Mouse (Mus musculus) MN1 (cell line): ENCODE measurements around the gene B3galt4.

Experiments used
- DNase-seq: peaks from one replicate; pipeline ENCODE4 v3.0.0-alpha.2; 2016; ENCODE audit warnings: low spot score

B3galt4 gene

DNA sequence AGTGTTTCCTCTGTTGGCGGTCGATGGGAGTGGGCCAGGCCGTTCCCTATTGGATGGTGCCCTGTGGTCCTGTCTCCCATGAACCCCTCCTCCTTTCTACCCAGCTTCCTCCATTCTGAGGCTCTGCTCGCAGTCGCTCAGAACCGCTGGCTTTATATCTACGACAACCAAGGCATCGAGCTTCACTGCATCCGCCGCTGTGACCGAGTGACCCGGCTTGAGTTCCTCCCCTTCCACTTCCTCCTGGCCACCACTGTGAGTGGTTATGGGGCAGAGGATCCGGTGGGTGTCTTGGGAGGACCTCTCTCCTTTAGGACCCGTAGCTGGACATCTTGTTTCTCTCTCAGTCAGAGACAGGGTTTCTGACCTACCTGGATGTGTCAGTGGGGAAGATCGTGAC is 7.8 kb downstream of the B3galt4 start:
- no peak for DNase-seq

DNA sequence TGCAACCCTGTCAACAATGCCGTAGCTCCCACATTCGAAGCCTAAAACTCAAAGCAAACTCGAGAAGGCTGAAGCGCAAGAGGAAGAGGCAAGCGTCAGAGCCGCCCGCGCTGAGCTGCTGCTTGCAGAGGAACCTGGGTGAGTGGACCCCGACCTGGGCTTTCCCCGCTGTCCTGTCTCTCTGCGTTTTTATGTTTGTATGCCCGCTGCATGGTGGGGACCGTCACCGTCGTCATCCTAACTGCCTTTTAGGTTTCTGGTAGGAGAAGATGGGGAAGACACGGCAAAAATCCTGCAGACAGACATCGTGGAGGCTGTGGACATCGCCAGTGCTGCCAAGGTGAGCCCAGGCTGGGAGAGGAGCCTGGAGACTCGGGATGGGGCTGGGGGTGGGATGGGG is 9.9 kb downstream of the B3galt4 start:
- no peak for DNase-seq

DNA sequence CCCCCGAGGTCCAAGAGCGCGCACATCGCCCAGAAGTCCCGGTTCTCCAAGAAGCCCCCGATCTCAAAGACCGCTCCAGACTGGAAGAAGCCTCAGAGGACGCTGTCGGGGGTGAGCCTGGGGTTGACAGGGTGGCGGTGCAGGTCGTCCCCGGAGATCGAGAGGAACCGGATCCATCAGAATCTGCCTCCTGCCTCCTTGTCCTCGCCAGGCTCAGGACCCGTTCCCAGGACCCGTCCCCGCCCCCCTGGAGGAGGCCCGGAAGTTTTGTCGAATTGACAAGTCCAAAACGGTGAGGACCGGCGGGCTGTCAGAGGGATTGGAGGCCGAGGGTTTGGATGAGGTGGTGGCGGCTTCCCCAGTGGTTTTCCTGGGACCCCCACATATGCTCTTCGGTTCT is 10.3 kb downstream of the B3galt4 start:
- DNase-seq = peak; percentile 65

DNA sequence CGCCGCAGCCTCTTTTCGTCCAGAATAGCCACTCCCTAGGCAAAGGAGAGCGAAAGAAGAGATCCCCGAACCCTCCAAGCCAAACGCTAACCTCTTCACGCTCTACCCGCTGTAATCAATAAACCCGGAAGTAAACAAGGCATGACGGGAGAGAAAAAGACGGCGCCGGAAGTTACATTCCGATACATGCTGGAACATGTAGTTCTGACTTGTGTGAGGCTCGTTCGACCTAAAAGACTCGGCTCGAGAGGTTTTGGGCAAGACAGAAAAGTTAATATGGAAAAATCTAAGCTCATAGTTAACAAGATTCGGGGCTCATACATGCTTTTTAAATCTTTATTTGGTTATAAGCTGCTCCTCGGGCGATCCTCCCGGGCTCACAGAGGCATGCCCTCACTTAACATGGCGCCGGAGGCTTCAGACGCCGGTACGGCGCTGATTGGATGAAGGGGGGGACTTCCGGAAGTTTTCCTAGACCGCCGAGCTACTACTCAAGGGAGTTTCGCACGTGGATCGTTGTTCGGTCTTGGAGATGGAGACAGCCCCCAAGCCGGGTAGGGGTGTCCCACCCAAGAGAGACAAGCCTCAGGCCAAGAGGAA is 11.0 kb downstream of the B3galt4 start, which contains the start of the genes Pfdn6 and Wdr46:
Gene Pfdn6 (minus strand): TSS at position 138 of the 600 bp plus-strand sequence.
Gene Wdr46 (plus strand): TSS at position 455 of the 600 bp plus-strand sequence.
- DNase-seq = peak; percentile 92

DNA sequence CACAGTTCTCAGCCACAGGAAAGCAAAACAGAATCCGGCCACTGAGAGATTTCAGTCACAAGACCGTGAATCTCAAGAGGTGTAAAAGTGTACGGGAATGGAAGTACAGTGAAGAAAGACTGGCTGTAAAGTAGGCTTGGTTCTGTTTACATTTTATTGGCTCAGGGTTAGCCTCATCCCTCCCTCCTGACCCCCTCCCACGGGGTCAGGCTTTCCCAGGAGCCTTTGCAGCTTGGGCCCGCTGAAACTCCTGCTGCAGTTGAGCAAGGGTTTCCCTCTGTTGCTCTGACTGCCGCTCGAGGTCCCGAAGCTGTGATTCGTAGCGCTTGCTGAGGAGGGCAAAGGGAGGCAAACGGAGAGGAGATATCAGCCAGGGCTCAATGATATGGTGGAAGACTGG is 12.5 kb downstream of the B3galt4 start:
- no peak for DNase-seq

DNA sequence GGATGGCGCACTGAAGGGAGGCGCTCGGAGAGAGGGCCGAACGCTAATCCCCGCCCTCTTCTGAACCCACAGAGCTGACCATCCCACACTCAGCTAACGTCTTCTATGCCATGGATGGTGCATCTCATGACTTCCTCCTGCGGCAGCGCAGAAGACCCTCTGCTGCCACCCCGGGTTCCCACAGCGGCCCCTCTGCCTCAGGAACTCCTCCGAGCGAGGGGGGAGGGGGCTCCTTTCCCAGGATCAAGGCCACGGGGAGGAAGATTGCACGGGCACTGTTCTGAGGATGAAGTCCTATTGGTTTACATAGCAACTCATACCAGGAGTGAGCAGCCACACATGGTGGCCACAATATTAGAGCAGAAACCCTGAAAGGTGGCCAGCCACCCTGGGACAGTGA is 14.3 kb downstream of the B3galt4 start:
- DNase-seq = no peak

DNA sequence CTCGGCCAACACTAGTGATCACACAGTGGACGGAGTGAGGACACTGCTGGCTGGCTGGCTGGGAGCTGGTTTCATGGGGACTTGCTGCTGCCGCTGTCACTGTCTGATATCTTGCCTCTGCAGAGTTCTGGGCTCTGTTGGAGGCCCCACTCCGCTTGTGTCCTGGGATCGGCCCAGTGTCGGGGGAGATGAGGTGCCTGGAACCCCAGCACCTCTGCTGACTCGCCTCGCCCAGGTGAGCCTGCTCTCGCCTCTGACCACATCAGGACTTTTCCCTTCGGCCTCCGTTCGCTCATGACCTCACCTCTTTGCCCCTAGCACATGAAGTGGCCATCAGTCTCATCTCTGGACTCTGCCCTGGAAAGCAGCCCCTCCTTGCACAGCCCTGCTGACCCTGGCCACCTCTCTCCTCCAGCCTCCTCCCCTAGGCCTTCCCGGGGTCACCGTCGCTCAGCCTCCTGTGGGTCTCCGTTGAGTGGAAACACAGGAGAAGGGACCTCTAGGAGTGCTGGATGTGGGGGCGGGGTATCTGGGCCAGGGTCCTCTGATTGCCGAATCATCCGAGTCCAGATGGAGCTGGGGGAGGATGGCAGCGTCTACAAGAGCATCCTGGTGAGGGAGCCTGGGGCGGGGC is 15.7 kb downstream of the B3galt4 start:
- no peak for DNase-seq

DNA sequence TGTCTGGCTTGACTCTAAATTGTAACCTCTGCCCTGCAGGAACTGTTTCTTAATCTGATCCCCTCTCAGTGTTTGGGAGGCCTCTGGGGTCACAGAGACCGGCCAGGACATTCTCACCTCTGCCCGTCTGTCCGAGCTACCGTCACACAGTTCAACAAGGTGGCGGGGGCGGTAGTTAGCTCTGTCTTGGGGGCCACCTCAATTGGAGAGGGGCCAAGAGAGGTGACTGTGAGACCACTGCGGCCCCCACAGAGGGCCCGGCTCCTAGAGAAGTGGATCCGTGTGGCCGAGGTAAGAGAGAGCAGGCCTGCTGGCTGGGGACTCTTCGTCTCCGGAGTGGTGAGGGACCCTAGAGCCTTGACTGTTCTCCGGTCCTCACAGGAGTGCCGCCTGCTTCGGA is 18.3 kb downstream of the B3galt4 start:
- DNase-seq = no peak

DNA sequence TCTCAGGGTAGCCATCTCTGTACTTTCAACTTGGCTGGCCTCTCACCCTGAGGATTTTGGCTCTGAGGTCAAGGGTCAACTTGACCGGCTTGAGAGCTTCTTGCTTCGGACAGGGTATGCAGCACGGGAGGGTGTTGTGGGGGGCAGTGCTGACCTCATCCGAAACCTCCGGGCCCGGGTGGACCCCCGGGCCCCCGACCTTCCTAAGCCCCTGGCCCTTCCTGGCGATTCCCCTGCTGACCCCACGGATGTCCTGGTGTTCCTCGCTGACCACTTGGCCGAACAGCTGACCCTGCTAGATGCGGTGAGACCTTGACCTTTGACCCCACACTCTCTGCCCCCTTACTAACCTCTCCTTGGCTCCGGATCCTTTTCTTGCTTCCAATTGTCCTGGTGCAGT is 18.8 kb downstream of the B3galt4 start:
- DNase-seq = no peak

DNA sequence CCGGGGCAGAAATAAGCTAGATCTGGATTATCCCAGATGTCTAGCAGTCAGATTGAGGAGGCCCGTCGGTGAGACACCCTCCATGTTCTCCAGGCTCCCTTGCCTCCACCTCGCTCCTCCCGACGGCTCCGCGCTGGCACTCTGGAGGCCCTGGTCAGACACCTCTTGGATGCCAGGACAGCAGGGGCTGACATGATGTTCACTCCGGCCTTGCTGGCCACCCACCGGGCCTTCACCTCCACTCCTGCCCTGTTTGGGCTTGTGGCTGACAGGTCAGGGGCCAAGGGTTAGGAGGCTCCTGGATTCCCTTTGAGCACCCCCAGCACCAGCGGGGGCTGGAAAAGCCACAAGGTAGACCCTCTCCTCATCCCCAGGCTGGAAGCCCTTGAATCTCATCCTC is 19.3 kb downstream of the B3galt4 start:
- DNase-seq = no peak

DNA sequence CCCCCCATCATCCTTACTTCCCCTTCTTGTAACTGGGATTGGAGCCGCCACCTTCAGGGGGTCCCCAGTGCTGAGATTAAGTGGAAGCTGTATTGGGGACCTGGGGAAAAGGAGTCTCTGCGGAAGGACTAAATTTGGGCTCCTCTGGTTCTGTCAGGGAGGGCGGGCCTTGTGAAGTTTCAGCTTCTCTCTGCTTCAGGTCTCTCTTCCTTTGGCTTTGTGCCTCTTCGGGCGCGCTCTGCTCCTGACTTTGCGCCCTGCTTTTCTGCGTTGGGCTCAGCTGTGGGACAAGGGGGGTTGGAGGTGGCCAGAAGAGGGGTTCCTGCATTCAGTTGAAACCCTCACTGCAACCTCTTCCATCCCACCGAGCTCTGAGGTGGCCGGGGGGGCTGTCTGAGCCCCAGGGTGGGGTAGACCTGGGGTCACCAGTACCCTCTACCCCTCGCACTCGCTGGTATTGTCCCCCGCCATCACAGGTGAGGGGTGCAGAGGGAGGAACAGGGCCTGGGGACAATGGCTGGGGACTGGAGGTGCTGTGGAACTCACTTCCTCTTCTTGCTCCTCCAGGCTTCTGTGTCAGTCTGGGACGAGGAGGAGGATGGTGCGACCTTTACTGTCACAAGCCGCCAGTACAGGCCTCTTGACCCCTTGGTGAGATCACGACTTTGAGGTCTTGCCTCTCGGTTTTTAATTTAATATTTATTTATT is 20.0 kb downstream of the B3galt4 start:
- no peak for DNase-seq

DNA sequence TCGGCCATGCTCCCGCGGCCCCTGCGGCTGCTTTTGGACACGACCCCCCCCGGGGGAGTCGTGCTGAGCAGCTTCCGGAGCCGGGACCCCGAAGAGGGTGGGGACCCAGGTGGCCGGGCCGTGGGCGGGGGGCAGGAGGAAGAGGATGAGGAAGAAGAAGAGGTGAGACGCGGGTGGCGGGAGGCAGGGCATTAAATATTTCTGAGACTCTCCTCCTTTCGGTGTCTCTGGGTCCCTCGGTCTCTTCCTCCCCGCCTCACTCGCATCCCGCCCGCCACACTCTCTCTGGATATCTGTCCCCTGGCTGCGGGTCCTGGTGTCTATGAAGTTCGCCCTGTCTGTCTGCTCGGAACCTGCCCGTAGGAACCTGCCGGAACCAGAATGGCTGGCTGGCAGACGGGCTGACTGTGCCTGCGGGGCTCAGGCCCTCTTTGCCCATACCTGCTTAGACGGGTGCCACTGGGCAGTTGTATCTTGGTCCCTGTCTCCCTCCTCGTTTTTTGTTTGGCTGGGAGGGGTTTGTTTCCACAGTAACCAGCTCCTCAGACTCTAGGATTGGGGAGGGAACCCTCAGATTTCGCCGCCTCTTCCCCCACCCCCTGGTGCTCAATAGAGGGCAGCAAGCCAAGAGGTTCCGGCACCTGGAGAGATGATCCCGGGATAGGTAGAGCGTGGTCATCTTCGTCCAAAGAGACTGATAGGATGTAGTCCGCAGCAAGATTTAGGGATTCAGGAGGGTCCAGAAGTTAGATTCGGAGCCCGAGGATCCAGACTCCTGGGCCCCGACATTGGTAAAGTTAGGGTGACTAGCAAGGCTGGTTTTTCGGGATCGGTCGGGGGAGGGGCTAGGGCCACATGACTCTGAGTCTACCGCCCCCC is 20.8 kb downstream of the B3galt4 start:
- DNase-seq = peak; percentile 67

DNA sequence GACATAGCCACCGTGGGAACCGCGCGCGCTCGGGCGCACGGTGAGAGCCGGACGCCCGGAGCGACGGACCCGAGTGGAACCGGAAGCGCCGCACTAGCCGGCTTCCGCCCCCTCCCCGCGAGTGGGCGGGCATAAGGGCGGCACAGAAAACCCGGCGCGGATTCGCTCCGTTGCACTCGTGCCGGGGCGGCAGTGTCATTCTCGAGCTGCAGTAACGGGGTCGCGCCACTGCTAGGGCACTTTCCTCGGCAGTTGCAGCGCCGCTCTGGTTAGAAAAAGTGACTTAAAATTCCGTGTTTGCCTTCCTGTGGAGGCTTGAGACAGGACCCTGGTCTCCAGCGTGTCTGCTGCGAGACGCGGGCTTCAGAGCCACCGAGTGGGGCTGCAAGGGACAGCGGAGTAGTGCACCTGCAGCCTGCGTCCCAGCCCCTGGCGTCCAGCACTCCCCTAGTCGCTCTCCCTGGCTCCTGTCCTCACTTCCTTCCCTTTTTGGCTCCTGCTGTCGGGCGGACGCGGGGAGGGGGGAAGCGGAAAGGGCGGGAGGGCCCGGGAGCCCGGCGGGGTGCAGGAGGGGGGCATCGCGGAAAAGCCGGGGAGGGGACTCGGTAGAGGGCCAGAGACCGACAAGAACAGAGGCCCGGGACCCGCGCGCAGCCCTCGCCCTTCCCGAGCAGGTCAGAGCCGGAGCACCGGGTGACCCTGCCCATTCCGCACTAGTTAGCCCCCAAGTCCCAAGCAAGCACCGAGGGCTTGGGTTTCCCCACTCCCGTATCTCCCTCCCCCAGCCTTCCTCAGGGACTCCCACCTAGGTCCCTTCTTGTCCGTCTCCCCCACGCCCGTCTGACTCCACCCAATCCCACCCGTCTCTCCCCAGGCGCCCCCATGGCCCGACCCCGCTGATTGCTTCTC is 21.7 kb downstream of the B3galt4 start, which contains the start of gene Rgl2:
Gene Rgl2 (plus strand): TSS at position 173 of the 909 bp plus-strand sequence.
- DNase-seq = peak; percentile 98

DNA sequence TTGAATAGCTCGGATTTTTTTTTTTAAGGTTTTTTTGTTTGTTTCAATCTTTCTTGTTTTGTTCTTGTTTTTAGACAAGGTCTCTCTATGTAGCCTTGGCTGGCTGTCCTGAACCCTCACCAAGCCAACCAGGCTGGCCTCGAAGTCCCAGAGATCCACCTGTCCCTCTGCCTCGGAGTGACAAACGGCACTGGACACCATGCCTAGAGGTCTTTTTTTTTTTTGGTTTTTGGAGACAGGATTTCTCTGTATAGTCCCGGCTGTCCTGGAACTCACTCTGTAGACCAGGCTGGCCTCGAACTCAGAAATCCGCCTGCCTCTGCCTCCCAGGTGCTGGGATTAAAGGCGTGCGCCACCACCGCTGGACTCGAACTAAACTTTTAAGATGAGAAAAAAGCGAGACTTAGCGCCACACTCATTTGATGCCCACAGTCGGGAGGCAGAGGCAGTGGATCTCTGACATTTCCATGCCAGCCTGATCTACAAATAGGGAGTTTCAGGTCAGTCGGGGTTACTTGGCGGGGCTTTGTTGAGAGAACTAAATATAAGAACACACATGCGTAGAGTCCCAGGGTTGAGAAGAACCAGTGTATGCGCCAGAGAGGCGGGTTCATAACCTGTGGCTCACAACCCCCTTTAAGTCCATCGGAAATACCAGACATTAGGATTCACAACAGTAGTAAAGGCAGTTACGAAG is 22.9 kb downstream of the B3galt4 start:
- no peak for DNase-seq

DNA sequence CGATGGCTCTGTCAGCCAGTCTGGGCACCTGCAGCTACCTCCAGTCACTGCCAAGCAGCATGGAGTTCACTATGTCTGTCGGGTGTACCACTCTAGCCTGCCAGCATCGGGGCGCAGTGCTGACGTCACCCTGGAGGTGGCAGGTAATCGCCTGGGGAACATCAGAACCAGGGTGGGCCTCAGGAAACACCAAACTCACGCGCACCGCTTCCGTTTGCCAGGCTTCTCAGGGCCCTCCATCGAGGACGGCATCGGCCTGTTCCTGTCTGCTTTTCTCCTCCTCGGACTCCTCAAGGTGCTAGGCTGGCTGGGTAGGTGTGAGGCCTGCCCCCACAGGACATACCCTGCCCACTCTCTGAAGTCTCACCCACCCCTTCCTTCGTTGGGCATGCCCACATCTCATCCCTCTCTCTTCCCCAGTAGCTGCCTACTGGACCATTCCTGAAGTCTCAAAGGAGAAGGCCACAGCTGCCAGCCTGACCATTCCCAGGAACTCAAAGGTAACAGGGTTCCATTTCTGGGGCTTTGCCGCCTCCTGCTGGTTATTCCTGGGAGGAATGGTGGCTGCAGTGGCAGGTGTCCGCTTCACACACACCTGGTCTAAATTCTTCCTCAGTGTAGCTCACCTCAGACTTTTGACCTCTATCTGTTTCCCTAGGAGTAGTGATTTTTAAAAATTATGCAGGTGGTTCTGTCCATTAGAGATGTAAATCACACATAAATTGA is 24.9 kb downstream of the B3galt4 start:
- no peak for DNase-seq

DNA sequence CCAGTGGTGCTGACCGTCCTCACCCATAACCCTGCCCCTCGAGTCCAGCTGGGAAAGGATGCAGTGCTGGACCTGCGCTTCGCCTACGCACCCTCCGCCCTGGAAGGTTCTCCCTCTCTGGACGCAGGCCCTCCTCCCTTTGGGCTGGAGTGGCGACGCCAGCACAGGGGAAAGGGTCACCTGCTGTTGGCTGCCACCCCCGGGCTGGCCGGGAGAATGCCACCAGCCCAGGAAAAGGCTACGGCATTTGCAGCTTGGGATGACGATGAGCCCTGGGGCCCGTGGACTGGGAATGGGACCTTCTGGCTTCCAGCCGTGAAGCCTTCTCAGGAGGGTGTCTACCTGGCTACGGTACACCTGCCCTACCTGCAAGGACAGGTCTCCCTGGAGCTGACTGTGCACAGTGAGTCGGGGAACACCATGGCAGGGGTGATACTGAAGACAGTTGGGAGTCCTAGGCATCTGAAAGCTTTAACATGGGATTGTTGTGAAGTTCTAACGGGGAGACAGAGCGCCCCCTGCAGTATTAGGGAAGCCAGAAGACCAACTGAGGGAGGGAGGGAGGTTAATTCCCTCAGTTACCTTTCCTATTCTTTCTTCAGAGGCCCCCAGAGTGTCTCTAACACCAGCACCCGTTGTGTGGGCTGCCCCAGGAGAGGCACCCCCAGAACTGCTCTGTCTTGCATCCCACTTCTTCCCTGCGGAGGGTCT is 25.7 kb downstream of the B3galt4 start:
- DNase-seq = no peak

DNA sequence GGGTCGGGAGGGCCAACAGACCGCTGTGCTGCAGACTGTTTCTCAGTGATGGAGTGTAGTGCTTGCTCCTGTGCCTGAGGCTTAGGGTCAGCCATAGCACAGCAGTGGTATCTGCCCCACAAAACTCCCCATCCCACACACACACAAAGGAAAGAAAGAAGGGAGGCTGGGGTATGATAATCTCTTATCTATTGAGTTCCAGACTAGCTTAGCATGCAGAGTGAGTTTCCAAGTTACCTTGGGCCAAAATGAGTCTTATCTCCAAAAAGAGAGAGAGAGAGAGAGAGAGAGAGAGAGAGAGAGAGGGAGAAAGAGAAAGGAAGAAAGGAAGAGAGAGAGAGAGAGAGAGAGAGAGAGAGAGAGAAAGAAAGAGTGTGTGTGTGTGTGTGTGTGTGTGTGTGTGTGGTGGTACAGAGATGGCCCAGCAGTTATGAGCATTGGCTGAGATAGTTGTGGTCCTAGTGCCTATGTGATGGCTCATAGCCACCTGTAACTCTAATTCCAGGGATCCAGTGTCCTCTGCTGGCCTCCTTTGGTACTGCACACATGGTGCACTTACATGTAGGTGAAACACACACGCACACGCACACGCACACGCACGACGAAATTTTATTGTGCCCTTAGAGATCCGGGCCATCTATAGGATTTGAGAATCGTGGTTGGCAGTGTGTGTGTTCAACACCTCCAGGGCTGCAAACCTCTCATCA is 26.6 kb downstream of the B3galt4 start:
- DNase-seq = peak; percentile 68

DNA sequence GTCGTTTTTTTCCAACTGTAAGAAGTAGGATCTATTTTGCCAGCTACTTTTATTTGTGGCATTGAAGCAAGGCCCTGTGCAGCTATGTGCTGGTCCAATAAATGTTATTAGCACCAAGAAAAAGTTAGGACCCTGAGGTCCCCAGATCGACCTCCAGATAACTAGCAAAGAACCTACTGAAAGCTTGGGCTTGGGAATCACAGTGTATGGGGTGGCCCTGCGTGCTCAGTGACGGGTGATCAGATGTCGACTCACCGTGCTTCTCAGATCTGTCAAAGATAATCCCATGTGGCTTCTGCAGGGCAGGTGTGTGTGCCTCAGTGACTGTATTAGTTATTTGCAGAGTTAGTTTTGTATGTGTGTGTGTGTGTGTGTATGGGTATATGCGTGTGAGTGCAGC is 29.9 kb downstream of the B3galt4 start:
- DNase-seq = no peak
